Mouse (Mus musculus): ENCODE results near the gene Lama2.
"Not testable (repeated sequence)": the region's sequence is repeated elsewhere in the genome, so short reads cannot be mapped to it uniquely, and the experiment has no call there.

The Lama2 gene

DNA sequence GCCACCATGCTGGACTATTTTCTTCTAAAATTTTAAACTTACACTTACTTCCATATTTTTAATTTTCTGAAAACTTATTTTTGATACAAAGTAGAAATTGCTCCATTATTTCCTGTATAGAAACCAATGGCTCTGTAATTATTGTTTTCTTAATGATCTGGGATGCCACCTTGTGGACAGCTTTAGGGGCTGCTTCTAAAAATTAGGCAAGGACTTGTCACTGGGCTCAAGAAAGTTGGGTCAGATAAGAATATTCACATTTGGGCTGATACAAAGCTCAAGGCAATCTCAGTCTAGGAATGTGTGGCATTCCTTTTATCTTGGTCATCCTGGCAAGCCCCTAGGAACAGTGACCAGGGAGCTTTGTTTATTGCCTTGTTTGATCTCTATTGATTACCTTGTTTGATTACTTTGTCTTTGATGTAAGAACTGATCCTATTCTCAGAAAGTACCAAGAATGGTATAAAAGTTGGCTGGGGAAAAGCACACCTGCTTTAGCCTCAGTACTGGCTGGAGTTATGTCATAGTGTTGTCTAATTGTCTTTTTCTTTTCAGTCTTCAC, 606.7 kb downstream of the Lama2 start:
- no peak for DNase-seq (ENCODE audit: low spot score in 2 of 2)

DNA sequence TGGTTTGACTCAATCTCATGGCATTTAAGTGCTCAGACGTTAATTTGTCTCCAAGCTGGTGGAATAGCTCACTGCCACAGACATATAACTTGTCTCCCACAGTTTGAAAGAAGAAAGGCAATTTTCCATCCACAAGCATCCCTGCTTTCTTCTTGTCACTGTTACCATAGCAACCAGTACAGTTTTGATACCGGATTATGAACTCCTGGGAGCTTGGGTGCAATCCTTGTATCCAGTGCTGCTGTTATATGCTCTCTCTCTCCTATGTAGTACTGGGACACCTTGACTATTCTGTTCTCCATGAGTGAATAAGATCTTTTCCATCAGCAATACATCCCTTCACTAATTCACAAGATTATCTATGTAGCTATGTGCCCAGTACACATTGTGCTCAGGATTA, 612.2 kb downstream of the Lama2 start:
- DNase-seq (ENCODE audit: low spot score in 2 of 2), result no peak

DNA sequence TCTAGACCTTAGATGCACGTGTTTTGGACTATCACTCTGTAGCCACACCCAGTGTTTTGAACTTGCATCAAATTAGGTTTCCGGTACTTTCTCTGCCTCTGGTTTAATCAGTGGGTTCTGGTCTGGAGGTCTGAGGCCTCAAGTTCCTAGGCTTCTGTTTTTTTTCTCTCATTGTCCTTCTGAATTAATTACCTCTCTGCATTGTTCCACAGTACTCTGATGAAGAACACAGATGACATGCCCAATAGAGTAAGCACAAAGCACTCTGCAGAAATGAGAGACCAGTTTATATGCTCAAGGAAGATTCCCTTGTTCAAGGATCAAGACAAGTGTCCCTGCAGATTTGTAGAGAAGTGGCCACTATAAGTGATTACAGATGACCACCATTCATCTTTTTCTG, 613.8 kb downstream of the Lama2 start:
- DNase-seq (ENCODE audit: low spot score in 2 of 2), result no peak

DNA sequence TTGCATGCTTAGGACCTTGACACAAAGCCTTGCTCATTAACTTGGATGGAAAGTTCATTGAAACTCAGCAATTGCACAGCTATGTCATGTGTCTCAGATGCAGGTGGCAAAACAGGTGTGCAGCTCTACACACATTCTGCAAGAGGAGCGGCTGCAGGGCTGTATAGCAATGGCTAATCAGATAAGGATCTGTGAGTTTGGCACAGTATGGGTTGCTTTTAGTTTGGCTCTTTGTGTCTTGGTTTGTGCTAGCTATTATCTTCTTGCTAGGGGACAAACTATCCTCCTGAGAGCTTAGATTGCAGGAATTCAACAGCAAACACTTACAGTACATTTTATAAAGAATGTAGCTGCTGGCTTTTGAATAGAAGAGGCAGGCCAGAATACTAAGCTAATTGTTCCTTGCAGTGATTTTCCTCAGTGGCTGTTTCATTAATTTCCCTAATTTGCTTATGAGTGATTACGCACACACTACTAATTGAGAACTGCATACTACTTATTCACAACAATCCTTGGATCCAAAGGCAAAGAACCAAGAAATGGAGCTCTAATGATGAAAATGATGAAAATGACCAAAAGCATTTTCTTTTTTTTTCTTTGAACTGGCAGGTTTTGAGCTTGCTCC, 617.9 kb downstream of the Lama2 start:
- DNase-seq (ENCODE audit: low spot score in 2 of 2), result no peak

DNA sequence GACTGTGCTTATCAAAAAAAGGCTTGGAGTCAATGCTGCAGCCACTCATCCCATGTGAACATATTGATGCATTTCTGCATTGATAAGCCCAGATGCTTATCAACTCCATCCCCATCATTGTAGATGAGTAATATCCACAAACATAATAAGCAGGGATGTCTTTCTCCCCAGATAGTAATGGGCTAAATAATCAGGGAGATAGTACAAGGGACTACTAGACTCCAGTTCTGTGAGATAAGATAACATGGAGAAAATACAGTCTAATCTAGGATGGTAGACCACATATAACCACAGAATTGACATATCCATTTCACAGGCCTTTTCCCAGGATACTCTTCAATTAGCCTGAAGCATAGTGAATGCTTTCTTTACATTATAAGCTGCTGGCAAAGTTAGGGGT, 622.9 kb downstream of the Lama2 start:
- no peak for DNase-seq (ENCODE audit: low spot score in 2 of 2)

DNA sequence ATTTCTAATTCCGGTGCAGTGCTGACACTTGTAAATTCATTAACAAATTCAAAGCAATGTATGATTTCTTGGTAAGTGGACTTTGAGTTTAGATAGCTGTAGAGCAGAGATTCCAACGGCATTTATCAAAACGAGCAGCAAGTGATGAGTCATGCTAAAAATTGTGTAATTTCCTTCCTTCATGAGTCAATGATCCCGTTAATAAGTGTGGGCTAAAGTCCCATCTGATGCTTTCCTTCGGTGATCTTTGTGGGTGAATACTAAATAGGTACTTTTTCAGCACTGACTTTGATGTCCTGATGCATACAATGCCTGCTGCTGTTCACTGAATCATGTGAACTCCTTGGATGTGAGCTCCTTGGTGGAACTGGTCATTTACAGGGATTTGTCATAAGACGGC, 623.6 kb downstream of the Lama2 start:
- DNase-seq (ENCODE audit: low spot score in 2 of 2), result no peak

DNA sequence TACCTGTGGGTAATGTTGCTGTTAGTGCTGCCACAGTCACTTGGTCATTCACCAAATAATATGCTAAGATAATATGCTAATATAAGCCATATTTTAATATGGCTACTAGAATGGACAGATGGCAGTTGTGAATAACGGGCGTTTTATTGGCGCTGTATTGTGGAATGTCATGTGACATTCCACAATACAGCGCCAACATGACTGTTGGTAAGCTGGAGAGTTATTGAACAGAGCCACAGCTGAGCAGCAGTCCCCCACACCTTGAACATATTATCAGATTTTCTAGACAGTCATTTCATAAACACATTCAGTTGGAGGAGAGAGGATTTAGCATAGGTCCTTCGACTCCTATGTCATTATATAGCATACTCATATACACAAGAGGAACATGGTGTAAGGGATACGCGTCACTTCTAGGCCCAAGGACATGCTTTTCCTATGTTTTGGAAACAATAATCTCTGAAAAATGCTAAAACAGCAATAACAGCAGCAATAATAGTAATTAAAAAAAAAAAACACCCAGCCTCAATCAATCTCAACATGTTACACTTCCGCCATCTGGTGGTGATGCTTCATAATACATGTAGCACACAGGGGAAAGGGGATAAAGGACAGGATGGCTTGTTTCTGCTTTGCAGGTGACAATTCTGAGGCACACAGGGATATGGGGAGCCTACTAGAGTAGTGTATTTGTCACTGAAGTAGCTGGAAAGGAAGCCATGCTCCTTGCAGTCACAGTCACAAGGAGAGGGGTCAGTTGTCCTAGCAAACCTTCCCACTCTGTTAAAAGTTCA, 624.2 kb downstream of the Lama2 start:
- peak in 1 of 2 experiments; percentile 56 for DNase-seq (ENCODE audit: low spot score in 2 of 2)

DNA sequence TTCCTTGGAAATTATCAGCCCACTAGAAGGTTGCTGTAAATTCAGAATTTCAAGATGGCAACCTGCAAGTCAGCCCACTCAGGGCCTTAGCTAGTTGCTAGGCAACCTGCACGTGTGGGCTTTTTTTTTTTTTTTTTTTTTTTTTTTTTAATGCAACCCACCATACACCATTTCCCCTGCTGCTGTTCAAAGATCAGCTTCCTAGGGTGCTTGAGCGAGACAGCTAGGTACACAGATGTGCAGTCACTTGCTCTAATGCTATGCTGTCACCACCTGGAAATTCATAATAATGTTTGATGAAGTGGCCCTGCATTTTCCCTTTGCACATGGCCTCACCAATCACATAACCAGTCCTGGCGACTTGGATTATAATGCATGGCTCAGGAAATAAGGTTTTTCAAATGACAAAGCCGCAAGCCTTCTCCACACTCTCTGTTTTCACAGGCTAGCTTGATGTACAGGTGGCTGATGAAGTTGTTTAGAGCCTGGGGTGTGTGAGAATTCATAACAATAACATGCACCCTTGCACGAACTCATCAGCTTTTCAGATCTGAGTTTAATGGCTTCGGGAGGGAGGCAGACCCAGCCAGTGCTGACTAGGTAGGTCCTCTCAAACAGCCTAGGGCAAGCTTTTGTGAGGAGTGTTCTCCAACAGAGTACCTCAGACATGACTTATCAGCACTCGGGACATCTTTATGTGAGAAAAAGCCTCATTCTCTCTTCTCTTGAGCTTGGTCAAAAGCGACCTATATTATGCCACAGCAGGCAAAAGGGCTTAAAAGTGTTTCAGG, 625.4 kb downstream of the Lama2 start:
- peak in 1 of 2 experiments; percentile 3 for DNase-seq (ENCODE audit: low spot score in 2 of 2)

DNA sequence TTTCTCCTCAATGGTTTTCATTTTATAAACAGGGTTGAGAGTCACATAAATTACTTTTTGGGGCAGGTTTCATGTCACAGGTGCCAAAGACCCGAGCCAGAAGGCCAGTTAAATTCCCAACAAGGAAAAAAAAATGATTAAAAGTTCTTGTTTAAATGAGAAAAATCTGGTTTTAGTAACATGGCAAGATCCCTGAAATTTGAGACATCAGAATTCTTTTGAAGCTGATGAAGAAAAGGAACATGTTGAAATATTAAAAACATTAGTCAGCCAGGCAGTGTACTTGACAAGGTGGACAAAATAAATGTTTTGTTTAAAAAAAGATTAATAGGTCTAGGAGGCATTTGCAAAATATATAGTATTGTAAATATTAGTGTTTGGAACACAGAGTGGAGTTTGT, 634.1 kb downstream of the Lama2 start:
- DNase-seq (ENCODE audit: low spot score in 2 of 2), result no peak

DNA sequence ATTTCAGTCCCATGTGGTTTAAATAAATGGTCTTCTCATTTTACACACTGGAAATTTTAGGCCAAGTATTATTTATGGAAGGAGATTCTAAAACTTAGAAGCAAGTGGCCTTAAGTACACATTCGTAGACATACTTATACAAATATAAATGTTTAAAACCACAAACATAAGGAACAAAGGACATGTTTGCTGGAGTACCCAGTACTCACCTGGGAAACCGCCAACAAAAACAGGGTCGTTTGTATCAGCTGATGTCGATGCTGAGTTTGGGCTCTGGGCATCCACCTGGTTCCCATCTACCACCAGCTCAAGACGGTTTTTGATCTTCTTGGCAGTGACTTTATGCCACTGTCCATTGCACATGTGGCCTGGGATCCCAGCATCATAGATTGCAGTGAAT, 635.5 kb downstream of the Lama2 start:
- DNase-seq (ENCODE audit: low spot score in 2 of 2), result not testable (repeated sequence)

DNA sequence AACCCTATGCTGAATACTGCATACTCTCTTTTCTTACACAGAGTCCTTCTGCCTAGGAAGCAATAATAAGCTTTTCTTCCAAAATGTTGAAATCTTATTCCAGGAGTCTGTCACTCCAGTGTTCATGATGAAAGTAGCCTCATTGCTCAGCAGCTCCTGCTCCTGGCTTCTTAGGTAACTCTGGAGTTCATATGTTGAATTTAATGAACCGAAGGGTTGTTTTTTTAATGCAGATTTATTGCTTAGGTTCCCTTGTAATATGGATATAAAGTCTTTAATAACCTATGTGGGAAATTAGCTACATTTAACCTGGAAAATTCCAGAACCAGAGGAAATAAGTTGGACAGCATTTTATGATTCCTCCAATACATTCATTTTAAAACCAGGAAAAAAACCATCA, 636.0 kb downstream of the Lama2 start:
- DNase-seq (ENCODE audit: low spot score in 2 of 2), result no peak

DNA sequence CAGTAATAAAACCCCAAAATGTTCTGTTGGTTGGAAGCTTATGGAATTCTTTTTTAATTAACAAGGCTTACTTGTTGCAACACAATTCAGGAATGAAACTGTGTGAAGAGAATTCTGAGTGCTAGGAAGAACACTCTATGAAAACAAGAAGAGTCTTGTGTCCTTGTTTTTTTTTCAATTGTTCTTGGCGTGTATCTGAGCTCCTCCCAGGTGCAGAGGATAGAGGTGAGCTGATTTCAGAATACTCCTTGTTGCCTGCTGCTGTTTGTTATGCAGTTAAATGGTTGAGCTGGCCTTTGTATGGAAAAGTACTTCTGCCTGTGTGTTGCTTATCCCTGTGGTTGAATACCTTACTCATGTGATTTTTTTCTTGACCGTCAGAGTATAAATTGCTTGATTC, 636.9 kb downstream of the Lama2 start:
- no peak for DNase-seq (ENCODE audit: low spot score in 2 of 2)

DNA sequence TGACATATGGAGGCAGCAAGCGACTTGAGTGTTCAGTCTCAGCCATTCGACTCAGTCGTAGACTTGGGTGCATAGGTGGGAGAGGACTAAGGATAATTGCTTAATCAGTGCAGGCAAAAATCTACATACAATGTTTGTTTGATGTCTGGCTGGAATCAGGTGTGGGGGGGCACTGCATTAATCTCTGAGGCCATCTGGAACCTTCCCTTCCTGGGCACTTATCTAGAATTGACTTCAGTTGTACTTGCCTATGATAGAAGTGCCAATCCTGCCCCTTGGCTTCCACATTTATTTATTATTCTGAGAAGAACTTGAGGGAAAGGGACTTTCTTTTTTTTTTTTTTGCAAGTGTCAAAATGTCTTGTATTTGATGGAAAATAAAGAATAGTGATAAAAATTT, 644.2 kb downstream of the Lama2 start:
- no peak for DNase-seq (ENCODE audit: low spot score in 2 of 2)

DNA sequence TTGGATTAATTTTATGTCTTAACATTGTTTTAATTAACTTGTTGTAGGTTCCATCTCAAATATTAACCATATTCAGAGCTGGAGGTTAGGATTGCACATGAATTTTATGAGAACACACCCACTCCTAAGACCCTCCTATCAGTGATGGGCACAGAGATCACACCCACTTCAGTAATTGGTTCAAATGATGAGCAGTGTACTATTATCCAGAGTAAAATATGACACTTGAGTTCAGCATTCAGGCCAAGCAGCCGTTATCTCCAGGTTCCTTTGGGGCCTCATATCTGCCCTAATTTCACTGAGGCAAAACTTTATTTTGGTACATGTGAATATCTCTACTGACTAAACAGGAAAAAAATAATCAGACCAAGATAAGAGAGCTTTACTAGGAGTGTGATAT, 645.3 kb downstream of the Lama2 start:
- DNase-seq (ENCODE audit: low spot score in 2 of 2), result no peak

DNA sequence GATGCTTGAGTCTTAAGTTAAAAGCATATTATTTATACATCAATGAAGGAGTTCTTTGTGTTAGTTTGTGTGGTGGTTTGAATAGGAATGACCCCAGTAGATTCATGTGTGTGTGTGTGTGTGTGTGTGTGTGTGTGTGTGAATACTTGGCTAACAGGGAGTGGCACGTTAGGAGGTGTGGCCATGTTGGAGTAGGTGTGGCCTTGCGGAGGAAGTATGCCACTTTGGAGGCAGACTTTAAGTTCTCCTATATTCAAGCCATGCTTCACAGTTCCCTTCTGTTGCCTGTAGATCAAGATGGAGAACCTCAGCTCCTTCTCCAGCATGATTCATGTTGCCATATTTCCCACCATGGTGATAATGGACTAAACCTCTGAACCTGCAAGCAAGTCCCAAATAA, 646.0 kb downstream of the Lama2 start:
- DNase-seq (ENCODE audit: low spot score in 2 of 2), result no peak

DNA sequence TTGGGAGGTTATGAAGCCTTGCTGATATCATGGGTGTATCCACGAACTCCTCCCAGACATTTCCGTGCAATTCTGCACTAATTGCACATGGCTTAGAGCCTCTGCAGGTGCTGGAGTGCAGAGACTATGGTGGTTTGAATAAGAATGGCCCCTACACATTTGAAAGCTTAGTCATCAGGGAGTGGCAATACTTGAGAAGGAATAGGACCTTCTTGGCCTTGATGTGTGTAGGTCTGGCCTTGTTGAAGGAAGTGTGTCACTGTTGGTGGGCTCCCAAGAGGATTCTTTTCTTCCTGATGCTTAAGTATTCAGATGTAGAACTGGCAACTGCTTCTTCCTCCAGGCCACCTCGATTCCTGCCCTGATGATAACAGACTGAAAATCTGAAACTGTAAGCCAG, 661.0 kb downstream of the Lama2 start:
- DNase-seq (ENCODE audit: low spot score in 2 of 2), result no peak

DNA sequence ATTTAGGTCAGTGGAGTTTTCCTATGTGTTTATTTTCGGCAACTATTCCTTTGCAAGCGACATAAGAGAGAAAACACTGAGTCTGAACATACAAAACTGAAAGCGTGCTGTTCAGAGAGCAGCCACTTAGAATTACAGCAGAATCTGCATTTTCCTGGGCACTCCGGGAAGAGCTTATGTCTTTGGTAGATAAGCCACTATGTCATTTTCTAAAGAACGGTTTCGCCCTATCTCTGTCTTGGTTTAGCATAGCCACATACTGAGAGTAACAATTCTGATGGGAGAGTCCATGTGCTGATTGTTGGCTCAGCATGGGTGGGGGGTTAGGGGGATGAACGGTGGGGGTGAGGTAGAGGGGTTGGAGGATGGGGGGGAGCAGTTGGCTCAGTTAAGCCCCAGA, 669.1 kb downstream of the Lama2 start:
- DNase-seq (ENCODE audit: low spot score in 2 of 2), result no peak

DNA sequence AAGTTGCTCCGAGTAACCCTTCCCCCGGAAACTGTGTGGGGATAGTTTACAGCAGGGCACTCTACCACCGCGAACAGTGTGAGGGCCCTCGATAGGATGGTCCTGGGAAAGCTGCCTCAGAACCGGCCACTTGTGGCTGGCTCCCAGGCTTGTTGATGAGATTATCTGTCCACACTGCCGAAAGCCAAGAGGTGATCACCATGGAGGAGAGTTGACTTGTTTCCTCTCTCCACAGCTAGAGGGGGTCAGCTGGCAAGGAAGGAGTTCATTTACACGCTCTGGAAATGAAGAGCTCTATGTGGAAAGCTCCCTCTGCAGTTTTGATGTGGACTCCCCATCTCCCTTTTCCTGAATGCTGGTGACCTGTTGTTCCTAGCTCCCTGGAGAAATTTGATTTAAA, 669.9 kb downstream of the Lama2 start:
- no peak for DNase-seq (ENCODE audit: low spot score in 2 of 2)

DNA sequence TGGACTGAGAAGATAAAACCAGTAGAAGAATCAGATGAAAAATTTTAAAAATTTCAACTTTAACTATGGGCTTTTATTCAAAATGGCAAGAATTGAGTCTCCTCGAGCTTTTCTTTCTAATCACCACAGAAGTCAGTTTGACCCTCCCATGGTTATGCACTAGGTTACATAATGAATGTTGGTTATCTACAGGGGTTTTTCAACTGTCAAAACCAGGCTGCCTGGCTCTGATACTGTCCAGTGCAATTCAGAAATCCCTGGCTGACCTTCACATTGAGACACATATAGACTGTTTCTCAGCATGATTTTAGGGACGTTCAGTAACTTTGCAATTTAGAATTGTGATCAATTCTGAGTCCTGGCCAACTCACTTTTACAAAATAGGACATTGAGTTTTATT, 671.2 kb downstream of the Lama2 start:
- no peak for DNase-seq (ENCODE audit: low spot score in 2 of 2)

DNA sequence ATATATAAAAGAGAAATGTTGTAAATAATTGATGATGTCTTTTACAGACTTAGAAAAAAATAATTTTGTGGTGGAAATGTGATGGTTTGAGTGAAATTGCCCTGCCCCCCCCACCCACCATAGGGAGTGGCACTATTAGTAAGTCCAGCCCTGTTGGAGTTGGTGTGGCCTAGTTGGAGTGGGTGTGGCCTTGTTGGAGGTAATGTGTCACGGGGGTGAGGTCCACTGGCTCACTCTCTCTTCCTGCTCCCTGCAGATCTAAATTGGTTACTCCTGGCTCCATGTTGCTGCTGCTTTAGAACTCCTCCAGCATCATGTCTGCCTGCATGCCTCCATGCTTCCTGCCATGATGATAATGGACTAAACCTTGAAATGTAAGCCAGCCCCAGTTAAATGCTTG, 680.0 kb downstream of the Lama2 start:
- DNase-seq (ENCODE audit: low spot score in 2 of 2), result no peak

DNA sequence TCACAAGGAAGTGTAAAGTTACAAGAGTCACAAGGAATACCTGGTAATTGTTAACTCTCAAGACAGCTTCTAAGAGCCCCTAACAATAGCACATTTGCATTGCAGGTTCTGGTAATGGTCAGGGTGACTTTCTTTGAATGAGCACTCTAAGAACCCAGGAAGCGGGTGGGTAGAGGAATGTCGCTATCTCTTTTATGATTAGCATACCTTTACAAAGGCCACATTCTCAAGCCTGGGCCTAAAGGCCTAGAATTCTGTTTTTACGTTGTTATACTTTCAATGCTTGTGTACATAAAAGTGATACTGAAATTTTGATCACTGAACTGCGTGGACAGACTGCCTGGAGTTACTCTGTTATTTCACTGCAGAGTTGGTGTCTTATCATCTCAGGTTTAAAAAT, 681.1 kb downstream of the Lama2 start:
- DNase-seq (ENCODE audit: low spot score in 2 of 2), result not testable (repeated sequence)

DNA sequence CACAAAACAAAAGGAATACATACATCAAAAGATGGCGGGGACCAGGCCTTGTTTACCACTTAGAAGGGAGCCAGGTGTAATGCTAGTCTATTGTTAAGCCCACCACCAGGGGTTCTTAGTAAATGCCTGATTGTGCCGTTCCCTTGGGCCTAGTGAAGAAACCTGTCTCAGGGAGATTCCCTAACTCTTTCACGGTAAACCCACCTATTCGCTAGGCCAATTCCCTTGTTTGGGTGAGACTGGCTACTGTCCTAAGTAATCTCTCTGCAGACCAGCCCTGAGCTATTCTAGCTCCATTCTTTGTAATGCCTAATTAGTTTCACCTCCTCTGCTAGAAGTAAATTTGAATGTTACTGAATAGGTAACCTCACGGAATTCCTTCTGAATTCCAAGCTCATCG, 683.5 kb downstream of the Lama2 start:
- not testable (repeated sequence) for DNase-seq (ENCODE audit: low spot score in 2 of 2)
